Mouse (Mus musculus): Measurements from ENCODE around the gene Cdon.

Gene Cdon

DNA sequence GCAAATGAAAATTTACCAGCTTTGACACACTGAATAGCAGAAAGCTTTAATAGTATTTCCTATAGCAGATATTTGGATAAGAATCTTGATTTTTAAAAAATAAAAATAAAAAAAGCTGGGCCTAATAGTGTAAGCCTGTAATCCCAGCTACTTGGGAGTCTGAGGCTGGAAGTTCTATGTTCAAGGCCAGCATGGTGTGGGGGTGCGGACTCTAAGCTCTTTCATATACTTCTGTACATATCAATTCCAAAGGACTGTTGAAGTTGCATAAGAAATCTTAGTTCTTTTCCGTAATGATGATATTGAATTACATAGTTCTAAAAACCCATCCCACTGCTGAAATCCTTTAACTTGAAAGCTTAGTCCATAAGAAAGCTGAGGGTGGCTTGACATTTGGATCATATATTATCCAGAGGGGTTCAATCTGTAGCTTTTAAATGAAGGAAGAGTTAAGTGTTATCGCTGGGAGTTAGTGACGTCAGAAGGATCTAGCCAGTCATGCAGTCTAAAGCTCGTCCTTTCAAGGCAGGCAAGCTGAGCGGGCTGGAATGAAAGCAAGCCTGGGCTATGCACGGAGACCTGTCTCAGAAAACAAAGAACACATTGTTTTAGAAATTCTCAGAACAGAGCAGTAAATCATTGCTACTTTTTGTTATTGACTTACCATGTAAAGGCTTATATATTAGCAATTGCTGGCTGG, 72.3 kb downstream of the Cdon start:
- no peak for DNase-seq (ENCODE audit: low spot score in 2 of 2)

DNA sequence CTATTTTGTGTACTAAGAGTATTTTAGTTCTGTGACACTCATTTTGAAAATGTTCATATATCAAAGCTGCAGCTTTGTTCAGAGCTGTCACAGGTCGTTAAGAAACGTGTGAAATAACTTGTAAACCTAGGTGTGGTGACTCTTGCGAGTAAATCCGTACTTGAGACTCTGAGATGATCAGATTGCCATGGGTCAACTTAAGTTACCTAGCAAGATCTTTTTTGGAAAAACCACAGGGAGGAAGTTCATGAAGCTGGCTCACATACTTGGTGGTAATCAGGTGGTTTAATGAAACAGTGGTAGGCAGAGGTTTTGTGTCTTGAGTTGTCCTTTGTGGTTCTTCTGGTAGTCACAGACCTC, 72.8 kb downstream of the Cdon start:
- no peak for DNase-seq (ENCODE audit: low spot score in 2 of 2)

DNA sequence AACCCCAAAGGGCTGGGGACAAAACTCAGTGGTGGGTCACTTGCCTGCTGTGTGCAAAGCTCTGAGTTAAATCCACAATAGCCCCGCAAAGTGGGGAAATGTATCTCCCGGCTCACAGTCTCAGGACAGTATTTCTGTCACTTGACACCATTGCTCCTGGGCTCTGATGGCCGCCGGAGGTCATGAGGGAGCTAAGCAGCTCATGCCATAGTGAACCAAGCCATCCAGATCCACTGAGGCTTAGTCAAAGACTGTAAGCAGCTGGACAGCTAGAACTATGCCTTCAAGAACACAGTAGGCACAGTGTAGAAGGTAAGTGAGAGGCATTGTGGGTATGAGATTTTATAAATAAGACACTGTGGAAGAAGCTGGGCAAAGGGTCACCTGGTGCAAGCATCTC, 74.0 kb downstream of the Cdon start:
- DNase-seq (ENCODE audit: low spot score in 2 of 2): no peak

DNA sequence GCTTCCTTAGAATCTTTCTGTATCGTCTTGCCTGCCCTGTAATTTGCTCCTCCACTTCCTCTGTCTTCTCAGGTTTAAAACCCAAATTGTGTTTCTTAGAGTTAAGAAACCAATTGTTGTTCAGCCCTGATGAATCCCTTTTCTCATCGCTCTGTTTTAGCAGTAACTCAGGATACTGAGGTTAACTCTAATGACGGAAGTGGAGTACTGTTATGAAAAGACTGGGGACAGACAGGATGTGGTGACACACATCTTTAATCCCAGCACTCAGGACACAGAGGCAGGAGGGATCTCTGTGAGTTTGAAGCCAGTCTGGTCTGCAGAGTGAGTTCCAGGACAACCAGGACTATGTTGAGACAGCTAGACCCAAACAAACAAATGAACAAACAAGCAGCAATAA, 74.5 kb downstream of the Cdon start:
- no peak for DNase-seq (ENCODE audit: low spot score in 2 of 2)

DNA sequence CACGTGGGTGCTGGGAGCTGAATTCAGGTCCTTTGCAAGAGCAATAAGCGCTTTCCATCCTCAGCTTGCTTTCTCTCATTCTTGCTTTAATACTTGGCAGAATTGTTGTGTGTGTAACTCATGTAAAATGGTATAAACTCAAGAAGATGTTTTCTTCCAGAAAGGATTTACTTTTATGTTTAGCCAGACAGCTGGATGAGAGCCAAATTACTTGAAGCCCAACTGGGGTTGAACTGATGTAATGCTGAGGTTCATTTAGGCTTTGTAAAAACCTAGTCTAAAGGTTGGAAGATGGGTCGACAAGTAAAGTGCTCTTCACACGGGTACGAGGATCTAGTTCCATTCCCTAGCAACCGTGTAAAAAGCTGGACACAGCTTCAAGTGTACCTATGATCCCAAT, 79.0 kb downstream of the Cdon start:
- DNase-seq (ENCODE audit: low spot score in 2 of 2): no peak

DNA sequence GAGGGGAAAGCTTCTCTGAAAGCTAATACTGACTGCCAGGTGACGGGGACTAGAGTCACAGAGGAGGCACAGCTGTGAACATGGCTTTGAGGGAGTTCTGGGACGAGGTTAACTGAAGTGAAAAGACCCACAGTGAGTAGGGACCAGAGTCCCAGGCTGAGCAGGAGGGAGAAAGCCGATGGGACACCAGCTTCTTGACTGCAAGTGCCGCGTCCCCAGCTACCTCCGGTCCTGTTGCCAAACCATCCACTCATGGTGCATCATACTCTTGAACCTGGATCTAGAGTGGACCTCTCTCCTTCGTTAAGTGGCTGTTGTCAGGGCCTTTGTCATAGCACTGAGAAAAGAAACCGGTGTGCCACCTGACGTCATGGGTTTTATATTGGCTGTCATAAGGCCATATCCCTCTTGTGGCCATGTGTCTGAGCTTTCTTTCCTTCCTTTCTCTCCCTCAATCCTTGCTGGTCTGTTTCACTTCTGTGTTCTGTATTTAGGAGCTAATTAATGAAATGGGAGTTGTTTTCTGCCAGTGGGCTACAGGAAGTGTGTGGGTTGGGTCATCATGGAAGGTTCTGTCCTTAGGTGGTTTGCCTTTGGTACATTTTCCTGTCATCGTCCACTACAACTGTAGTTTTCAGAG, 81.6 kb downstream of the Cdon start:
- no peak for DNase-seq (ENCODE audit: low spot score in 2 of 2)

DNA sequence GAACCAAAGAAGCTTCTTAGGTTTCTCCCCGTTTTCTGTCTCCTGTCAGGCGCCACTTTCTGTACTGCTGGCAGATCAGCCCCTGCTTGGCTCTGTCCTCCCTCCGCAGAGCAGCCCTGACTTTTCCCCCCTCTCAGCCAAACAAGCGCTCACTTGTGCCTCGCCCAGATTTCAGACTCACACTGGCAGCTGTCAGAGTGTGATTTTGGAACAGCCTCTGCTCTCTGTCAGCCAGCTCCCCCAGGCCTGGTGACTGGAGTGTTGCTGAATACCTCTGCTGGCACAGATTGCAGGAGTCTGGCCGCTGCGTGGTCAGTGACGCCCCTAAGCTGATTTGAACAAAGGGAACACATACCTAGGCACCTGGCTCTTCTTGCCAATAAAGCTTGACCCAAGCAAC, 87.3 kb downstream of the Cdon start:
- peak in 1 of 2 experiments; percentile 33 for DNase-seq (ENCODE audit: low spot score in 2 of 2)

DNA sequence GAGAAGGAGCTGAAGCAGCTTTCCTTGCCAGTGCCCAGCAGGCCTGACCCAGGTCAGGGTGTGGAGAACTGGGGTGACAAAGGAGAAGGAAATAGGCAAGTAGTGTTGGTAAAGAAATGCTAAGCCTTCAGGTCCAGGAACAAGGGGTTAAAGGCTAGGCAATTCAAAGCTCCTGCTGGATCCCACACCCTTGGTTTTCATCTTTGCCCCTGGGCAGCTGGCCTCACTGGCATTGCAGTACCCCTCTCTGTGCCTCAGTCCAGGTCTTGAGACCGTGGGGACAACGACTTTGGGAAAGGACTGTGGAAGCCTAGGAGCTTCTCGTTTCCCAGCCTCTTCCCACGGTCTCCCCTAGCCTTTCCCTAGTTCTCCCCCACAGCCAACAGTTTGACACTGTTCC, 93.0 kb downstream of the Cdon start:
- no peak for DNase-seq (ENCODE audit: low spot score in 2 of 2)

DNA sequence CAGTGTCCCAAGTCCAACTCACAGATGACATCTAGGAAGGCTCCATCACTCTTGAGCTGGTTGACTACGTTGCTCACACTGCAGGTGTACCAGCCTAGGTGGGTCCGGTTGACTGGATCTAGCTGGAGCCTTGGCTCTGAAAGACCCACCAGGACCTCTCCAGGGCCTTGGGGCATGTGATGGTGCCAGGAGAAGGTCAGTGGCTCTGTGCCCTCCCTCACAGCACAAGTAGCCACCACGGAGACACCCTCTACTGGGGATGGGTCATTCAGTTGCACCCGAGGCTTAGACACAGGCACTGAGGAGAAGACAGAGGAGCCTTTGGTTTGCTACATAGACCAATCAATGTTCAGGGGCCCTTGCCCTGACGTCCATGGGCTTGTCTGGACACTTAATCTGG, 95.3 kb downstream of the Cdon start:
- DNase-seq (ENCODE audit: low spot score in 2 of 2): no peak

DNA sequence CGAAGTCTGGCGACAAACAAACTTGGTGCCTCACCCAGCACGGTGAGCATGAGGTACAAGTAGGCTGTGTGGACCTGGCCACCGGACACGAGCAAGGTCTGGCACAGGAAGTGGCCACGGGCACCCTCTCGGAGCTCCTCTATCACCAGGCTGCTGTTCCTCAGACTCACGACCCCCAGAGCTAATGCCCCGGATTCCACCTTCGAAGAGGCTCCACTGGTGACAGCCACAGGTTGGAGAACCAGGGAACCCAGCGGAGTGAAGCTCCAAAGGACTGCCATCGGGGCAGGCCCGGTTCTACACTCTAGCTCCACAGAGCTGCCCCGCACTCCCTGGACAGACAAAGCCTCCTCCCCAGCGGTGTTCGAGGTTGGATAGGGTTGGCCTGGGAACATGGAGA, 95.8 kb downstream of the Cdon start:
- no peak for DNase-seq (ENCODE audit: low spot score in 2 of 2)

DNA sequence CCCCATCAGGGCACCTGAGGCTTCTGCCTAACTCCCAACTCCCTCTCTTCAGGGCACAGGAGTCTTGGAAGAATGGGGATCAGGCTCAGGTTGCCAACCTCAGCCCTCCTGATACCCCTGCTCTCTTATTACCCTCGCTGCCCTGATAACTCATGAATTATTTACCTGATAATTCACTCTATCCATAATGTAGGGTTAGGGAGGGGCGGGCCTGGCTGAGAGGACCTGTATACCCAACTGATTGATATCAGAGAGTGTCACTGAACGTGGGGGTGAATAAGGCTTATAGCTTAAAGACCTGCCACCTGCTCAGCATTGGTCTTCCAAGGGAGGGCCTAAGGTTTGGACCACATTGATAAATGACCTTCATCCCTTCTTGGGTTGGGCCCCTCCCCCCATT, 97.2 kb downstream of the Cdon start, which contains the start of gene Gm1113:
Gene Gm1113, minus strand, starts transcription at position 101 of the 400 bp plus-strand sequence.
- DNase-seq (ENCODE audit: low spot score in 2 of 2): no peak

DNA sequence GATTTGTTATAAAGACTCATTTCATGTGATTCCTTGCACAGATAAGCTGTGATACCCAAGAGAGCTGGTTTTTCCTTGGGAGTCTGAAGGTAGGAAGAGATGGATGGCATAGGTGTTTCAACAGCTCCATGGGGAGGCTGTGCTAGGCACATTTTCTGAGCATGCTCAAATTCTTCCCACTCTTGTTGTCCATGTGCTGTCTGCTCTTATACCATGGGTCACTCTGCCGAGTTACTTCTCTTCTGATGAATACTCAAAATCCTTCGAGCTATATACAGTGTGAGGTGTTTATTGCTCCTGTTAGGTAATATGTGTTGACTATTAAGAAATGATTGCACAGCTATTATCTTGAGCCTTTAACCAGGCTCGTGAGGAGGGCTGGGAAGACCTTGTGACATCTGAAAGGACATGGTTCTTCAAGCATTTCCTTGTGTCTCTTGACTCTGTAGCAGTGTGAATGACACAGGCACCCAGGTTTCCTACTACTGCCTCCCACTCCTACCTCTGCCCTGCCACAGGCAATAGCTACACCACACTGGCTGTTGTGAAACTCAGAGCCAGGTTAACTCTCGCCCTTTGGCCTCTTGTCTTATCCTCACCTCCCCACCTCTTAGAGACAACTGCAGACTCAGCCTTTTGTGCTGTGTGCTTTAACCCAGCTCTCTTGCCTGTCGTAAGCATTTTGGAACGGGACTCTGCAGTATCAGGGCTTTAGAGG, 99.9 kb downstream of the Cdon start:
- DNase-seq (ENCODE audit: low spot score in 2 of 2): no peak

DNA sequence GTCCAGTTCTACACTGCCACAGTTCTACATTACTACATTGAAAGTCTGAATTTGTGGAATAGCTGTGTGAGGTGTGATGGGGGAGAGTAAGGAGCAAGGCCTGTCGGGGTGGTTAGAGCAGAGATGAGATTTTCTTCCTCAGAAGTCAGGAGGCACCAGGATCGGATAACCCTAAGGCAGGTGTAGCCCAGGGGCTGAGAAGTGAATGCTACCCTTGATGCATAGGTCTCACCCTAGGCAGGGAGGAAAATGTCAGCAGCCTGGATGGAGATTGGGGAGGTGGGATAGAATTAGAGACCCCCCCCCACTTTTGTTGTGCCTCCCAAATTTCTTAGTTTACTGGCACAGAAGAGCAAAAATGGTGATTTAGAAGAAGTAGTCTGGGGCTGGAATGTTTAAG, 101.3 kb downstream of the Cdon start:
- no peak for DNase-seq (ENCODE audit: low spot score in 2 of 2)

DNA sequence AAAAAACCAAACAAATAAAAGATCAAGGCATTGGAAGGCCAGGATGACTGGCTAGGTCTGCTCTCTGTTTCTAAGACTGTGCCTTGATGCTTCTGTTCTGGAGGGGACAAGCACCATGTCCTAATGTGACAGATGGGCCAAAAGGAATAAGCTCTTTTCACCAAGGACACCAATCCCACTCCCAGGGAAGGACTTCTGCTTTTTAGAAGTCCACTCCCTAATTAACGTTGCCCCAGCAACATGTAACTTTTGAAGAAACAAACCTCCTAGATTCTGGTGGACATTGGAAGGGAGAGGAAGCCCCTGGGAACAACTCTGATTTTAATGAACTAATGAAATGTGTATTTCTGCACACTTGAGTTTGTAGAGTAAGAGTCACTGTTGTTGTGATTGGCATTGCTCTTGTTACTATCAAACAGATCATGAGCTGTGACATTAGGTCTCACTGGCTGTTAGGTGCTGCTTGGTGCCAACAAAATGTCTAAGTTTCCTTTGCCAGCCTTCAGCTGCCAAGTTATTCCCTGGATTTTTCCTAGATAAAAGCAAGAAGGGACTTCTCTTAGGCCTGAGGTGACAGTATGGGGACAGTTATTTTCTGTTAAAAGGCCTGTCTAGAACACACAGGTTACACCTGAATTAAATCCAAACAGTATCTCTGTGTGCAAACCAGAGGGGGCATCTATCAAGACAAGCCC, 102.0 kb downstream of the Cdon start:
- DNase-seq (ENCODE audit: low spot score in 2 of 2): no peak

DNA sequence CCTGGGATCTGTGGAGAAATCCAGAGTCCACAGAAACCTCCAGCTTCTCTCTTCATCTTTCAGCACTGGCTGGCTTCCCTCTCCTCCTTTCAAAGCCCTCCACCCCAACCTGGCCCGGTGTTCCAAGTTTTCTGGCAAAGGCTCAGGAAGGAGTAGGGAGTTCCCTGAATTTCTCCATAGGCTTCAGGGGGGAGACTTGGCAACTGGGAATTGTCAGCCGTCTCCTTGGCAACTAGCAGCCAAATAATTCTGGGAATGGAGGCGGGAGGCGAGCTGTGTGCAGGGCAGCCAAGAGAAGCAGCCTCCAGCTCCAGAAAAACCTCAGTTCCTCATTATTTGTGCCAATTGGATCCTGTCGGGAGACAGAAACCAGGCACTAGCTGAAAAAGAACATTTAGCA, 102.6 kb downstream of the Cdon start:
- DNase-seq (ENCODE audit: low spot score in 2 of 2): peak; percentile 42 to 67

DNA sequence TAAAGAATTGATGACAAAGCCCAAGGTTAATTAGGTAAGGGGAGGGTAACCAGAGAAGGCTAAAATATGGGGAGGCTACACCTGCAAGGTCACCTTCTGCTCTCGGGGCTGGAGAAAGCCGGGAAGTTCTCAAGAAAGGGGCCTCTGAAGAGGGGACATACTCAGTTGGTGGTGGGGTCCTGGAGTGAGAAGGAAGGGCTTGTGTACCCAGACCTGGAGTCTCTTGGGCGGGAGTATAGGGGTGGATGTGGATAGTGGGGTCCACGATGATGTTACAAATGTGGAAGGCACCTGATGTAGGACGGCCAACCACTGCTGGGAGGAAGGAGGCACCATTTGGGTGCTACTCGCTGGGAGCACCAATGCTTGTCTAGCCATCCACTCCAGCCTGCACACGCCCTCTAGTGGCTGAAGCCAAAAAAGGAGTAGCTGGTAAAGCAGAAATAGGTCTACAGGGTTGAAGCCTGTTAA, 103.0 kb downstream of the Cdon start:
- DNase-seq (ENCODE audit: low spot score in 2 of 2): peak; percentile 48 to 85

DNA sequence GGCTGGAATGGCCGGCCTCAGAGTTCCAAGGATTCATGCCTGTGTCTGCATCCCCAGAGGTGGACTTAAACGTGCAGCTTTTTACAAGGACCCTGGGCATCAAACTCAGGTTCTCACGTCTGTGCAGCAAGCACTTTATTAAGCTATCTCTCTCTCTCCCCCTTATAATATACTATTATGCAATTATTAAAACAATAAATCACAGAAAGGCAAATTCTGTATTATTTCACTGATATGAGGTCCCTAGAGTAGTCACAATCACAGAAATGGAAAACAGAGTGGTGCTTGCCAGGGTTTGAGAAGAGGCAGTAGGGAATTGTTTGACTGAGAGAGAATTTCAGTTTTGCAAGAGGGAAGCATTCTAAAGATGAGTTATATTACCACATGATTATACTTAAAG, 108.2 kb downstream of the Cdon start:
- no peak for DNase-seq (ENCODE audit: low spot score in 2 of 2)

DNA sequence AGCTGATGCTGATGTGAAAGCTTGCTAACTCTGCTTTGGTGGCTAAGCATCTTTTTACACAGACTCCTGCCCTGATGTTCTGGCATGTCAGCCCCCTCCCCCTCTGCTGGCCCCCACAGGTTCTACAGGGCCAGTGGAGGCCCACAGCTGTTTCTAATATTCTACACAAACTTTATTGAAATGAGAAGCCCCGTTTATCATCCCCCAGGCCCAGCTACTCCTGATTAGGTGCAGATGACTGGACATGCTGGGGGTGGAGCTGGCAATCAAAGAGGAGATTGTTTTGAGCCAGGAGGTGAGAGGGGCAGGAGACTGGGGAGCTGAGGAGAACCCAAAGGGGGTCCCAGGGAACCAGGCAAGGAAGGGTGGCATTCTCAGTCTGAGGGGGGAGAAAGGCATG, 108.9 kb downstream of the Cdon start:
- DNase-seq (ENCODE audit: low spot score in 2 of 2): no peak

DNA sequence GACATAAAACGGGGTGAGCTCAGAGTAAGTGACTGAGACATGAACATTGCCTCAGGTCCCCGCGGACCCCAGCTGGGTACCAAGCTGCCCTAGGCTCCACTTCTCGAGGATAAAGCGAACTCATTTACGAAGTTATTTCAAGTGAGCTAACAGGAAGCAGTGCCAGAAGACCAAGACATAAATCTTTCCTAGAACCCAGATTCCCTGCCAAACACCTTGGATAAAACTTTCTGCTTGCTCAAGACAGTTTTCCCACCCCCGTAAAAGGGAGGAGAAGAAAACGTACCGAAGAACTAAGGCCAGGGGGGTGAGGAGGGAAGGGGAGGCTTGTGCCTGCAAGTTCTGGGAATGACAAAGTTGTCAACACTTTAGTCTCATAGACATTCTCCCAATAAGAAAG, 112.3 kb downstream of the Cdon start:
- no peak for DNase-seq (ENCODE audit: low spot score in 2 of 2)

DNA sequence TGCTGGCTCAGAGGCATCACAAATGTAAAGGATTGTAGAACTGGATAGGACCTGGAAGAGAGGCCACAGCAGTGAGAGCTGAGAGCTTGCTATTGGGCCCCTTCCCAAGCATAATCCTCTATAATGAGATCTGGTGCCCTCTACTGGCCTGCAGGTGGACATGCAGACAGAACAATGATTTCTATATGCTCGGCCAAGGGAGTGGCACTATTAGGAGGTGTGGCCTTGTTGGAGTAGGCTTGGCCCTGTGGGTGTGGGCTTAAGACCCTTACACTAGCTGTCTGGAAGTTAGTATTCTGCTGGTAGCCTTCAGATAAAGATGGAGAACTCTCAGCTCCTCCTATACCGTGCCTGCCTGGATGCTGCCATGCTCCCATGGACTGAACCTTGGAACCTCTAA, 114.2 kb downstream of the Cdon start:
- DNase-seq (ENCODE audit: low spot score in 2 of 2): peak in 1 of 2 experiments; percentile 47

DNA sequence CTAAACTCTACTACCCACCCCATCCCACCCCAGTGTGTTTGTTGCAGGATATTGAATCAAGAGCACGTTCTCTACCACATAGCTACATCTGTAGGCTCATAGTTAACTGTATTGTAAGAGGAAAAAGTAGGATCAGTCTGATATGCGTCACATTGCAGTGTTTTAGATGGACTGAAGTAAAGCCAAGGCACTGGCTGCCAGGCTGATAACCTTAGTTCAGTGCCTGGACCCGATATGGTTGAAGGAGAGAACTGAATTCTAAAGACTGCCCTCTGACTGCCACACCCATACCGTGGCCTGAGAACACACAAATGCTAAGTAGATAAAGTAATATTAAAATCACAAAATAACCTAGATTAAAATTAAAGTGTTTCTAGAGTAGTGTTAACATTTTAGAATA, 114.9 kb downstream of the Cdon start:
- no peak for DNase-seq (ENCODE audit: low spot score in 2 of 2)

DNA sequence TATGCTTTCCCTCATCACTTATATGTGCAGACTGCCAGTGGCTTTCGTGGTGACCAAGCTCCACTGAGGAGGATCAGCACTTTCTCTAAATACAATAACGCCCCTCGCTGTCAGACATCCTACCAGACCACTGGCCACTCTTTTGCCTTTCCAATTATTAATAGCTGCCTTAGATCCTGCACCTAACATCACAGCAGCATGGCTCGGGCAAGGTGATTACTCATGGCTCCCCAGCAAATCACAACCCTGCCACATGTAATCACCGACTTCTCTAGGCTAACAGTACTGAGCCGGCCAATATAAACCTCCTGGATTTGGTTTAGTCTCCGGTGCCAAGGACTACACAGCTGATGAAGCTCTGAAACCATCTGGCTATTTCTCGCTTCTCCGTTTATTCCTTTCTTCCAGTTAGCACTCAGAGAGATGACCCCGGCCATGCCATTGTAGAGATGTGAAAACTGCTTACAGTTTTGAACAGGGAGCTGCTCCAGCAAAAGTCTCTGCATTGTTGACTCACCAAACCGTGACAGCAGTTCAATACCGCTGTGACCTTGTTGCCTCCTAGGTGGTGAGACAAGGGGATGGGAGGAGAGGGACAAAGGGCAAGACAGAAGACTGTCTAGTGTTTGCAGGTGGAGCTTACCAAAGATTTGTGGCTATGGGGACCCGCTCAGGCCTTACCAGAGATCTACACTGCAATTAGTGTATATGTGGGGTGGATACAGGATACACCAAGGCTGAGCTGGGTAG, 118.2 kb downstream of the Cdon start:
- DNase-seq (ENCODE audit: low spot score in 2 of 2): no peak

All from left cerebral cortex, adult 9 months (tissue).